Mouse (Mus musculus): ENCODE results near the gene Tcf7. TPM values are rescaled to one million over a fixed set of nuclear protein-coding genes. Genes with fewer than 3 reads are reported as not detected.

Tcf7 gene
- polyA plus RNA-seq, 1 experiment from 2014 or later: 12.6 TPM

- 90% methylated on average over 9 of the region's 9 CpGs for WGBS
- H3K9ac ChIP-seq (replicated peaks): 0 out of 2 replicates have a peak overlapping the region, but pooled peaks have one; percentile 18
Measured at GRCm38 (mm10) chr11:52275774-52276555, 6.8 kb downstream of the Tcf7 start.

DNA sequence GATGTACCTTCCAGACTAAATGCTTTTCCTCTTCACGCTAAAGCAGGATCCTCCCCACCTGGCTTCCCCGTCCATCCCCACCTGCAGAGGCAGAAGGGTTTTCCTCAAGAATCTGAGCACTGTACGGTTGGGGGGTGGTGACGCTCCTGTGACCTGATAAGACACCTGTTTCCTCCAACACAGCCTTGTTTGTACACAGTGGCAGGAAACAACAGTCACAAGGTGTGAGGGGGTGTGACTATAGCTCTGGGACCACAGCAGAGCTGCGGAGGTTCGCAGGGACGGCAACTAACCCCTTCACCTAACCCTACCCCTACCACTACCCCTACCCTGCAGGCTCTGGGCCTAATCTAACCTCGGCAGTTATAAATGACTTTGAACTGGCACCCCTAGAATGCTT lies 7.4 kb downstream of the Tcf7 start:
- ATAC-seq (ENCODE audit: insufficient number of reproducible peaks, insufficient read depth, low FRiP score, low TSS enrichment, low read depth): no peak
- Histone ChIP-seq H3K9me3 (no peaks in the 10 kb centered on the region), H3K36me3 (peaks cover 5% of the 10 kb centered on the region; the same call in 1 of the 2 replicates), H3K4me3 (replicated peaks) (no peak overlapping the region), H3K4me2 (no peak overlapping the region), H3K4me1 (replicated peaks) (peaks cover 18% of the 10 kb centered on the region), H3K9ac (replicated peaks) (no peak overlapping the region), H3K27ac (no peak overlapping the region), H3K27me3 (no peaks in the 10 kb centered on the region)
- 82% methylated on average over 8 of the region's 8 CpGs for WGBS

More at GRCm38 (mm10) chr11:52275774-52276555, 6.8 kb downstream of the Tcf7 start:
- Histone ChIP-seq H3K4me3 (replicated peaks) (no peak overlapping the region), H3K9me3 (no peaks in the 10 kb centered on the region), H3K36me3 (peaks cover 5% of the 10 kb centered on the region; the same call in 1 of the 2 replicates), H3K4me1 (replicated peaks) (peaks cover 18% of the 10 kb centered on the region), H3K27me3 (no peaks in the 10 kb centered on the region), H3K27ac (no peak overlapping the region), H3K4me2 (no peak overlapping the region)
- no peak for ATAC-seq (ENCODE audit: insufficient number of reproducible peaks, insufficient read depth, low FRiP score, low TSS enrichment, low read depth)

GRCm38 (mm10) chr11:52274456-52275112 lies 8.2 kb downstream of the Tcf7 start:
- Histone ChIP-seq H3K4me2 (no peak overlapping the region), H3K4me3 (replicated peaks) (no peak overlapping the region), H3K27me3 (no peaks in the 10 kb centered on the region), H3K9me3 (no peaks in the 10 kb centered on the region), H3K36me3 (peaks cover 5% of the 10 kb centered on the region; the same call in 1 of the 2 replicates), H3K4me1 (replicated peaks) (peaks cover 18% of the 10 kb centered on the region), H3K27ac (no peak overlapping the region), H3K9ac (replicated peaks) (no peak overlapping the region)
- ATAC-seq (ENCODE audit: insufficient number of reproducible peaks, insufficient read depth, low FRiP score, low TSS enrichment, low read depth): no peak
- WGBS: 88% methylated on average over 20 of the region's 20 CpGs

- WGBS: 73% methylated on average over 4 of the region's 4 CpGs
- Histone ChIP-seq H3K27ac (no peak overlapping the region), H3K27me3 (no peaks in the 10 kb centered on the region), H3K36me3 (peaks cover 5% of the 10 kb centered on the region; the same call in 1 of the 2 replicates), H3K9me3 (no peaks in the 10 kb centered on the region), H3K4me3 (replicated peaks) (no peak overlapping the region), H3K9ac (replicated peaks) (no peak overlapping the region), H3K4me1 (replicated peaks) (peaks cover 18% of the 10 kb centered on the region), H3K4me2 (no peak overlapping the region)
- ATAC-seq (ENCODE audit: insufficient number of reproducible peaks, insufficient read depth, low FRiP score, low TSS enrichment, low read depth): no peak
Measured at GRCm38 (mm10) chr11:52273942-52274330, 8.9 kb downstream of the Tcf7 start.

DNA sequence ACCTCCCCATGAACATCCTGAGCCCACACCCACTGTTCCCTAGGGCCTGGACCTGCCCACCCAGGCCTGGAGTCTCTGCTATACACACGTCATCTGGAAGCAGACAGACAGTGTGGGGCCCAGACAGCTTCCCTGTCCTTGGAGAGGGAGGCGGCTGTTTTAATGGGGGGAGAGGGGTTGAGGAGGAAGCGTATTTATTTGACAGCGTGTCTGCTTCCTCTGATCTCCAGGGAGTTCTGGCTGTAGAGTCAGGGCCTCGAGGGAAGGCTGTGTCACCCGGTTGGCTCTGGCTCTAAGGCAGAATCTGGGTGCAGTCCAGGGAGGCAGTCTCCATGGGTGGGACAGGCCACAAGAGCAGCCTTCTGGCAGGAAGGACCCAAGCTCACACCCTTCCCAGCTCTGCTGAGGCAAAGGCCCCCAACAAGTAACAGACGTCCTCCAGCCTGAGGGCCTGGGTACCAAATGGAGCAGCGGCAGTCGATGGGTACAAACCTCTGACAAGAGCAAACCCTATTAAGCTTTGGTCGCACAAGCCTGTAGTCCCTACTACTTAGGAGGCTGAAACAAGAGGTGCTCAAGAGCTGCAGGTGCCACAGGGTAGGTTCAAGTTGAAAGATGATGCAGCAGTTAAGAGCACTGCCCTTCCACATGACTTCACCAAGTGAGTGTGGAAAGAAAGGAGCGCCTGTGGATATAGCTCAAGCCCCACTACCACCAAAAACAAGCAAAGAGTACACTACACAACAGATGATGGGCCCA lies 9.5 kb downstream of the Tcf7 start:
- Histone ChIP-seq H3K9ac (replicated peaks) (no peak overlapping the region), H3K4me2 (no peak overlapping the region), H3K27ac (no peak overlapping the region), H3K4me1 (replicated peaks) (peaks cover 23% of the 10 kb centered on the region), H3K4me3 (replicated peaks) (no peak overlapping the region), H3K36me3 (peaks cover 5% of the 10 kb centered on the region; the same call in 1 of the 2 replicates), H3K27me3 (no peaks in the 10 kb centered on the region), H3K9me3 (no peaks in the 10 kb centered on the region)
- WGBS: 39% methylated on average over 11 of the region's 11 CpGs
- ATAC-seq (ENCODE audit: insufficient number of reproducible peaks, insufficient read depth, low FRiP score, low TSS enrichment, low read depth): no peak

DNA sequence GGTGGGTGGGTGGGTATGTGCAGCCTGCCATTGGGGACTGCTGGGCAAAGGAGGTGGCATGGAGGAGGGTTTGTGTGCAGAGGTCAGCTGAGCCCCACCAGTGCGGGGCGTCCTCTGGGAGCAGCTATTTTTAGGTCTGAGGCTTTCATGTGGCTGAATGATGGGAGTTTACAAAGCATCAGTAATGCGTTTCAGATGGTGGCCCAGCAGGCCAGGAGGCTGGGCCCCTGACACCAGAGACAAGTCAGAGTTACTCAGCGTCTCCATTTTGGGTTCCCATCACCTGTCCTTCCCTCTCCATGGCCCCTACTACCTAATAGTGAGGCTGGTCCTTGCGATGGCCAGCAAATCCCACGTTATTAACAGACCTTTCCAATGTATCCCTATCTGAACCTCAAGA lies 10.2 kb downstream of the Tcf7 start:
- ATAC-seq (ENCODE audit: insufficient number of reproducible peaks, insufficient read depth, low FRiP score, low TSS enrichment, low read depth): no peak
- peaks cover 23% of the 10 kb centered on the region for H3K4me1 ChIP-seq (replicated peaks)

GRCm38 (mm10) chr11:52271765-52272495 lies 10.9 kb downstream of the Tcf7 start:
- ATAC-seq (ENCODE audit: insufficient number of reproducible peaks, insufficient read depth, low FRiP score, low TSS enrichment, low read depth): 0 out of 2 replicates have a peak, but pooled peaks have one; percentile 28

More for the DNA sequence above, 10.2 kb downstream of the Tcf7 start:
- no peak overlapping the region for H3K27ac ChIP-seq
- H3K9ac ChIP-seq (replicated peaks): no peak overlapping the region
- H3K4me2 ChIP-seq: no peak overlapping the region
- no peak overlapping the region for H3K4me3 ChIP-seq (replicated peaks)
- no peaks in the 10 kb centered on the region for H3K27me3 ChIP-seq
- peaks cover 2% of the 10 kb centered on the region; the same call in 1 of the 2 replicates for H3K36me3 ChIP-seq
- H3K9me3 ChIP-seq: no peaks in the 10 kb centered on the region
- WGBS: 39% methylated on average over 6 of the region's 6 CpGs

DNA sequence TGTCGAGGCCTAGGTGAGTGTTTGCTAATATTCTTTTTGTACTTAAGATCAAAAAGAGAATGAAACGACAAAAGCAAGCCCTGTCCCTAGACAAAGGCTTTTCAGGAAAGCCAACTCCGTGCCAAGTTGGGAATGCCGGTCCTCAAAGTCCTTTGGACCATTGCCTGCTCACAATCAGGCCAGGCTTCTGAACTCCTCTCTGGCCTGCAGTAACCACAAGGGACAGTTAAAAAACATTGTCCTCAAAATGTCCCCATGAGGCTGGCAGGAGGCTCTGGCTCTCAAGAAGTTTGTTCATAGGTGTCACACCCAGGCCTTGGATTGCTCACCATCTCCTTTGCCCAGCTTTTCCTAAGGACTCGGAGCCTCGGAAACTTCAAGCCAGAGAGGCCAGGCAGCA lies 13.0 kb downstream of the Tcf7 start:
- Histone ChIP-seq H3K4me3 (replicated peaks) (no peak overlapping the region), H3K9me3 (no peaks in the 10 kb centered on the region), H3K36me3 (no peaks in the 10 kb centered on the region), H3K4me1 (replicated peaks) (peaks cover 42% of the 10 kb centered on the region), H3K27ac (no peak overlapping the region), H3K4me2 (no peak overlapping the region), H3K27me3 (no peaks in the 10 kb centered on the region), H3K9ac (replicated peaks) (no peak overlapping the region)
- no peak for ATAC-seq (ENCODE audit: insufficient number of reproducible peaks, insufficient read depth, low FRiP score, low TSS enrichment, low read depth)
- 98% methylated on average over 6 of the region's 6 CpGs for WGBS

More at GRCm38 (mm10) chr11:52271765-52272495, 10.9 kb downstream of the Tcf7 start:
- Histone ChIP-seq H3K9ac (replicated peaks) (no peak overlapping the region; the same call in 1 of the 2 replicates), H3K4me3 (replicated peaks) (no peak overlapping the region), H3K27ac (no peak overlapping the region), H3K36me3 (no peaks in the 10 kb centered on the region), H3K27me3 (no peaks in the 10 kb centered on the region), H3K4me1 (replicated peaks) (peaks cover 23% of the 10 kb centered on the region), H3K9me3 (no peaks in the 10 kb centered on the region), H3K4me2 (no peak overlapping the region)
- 58% methylated on average over 8 of the region's 8 CpGs for WGBS

GRCm38 (mm10) chr11:52268104-52268835 lies 14.5 kb downstream of the Tcf7 start:
- 75% methylated on average over 7 of the region's 7 CpGs for WGBS
- no peaks in the 10 kb centered on the region for H3K9me3 ChIP-seq
- no peak overlapping the region for H3K9ac ChIP-seq (replicated peaks)
- H3K4me1 ChIP-seq (replicated peaks): peaks cover 42% of the 10 kb centered on the region
- H3K36me3 ChIP-seq: no peaks in the 10 kb centered on the region
- H3K4me2 ChIP-seq: no peak overlapping the region
- 0 out of 2 replicates have a peak overlapping the region, but pooled peaks have one; percentile 1 for H3K27ac ChIP-seq
- H3K4me3 ChIP-seq (replicated peaks): no peak overlapping the region
- ATAC-seq (ENCODE audit: insufficient number of reproducible peaks, insufficient read depth, low FRiP score, low TSS enrichment, low read depth): no peak
- no peaks in the 10 kb centered on the region for H3K27me3 ChIP-seq

GRCm38 (mm10) chr11:52267271-52267670 lies 15.5 kb downstream of the Tcf7 start:
- H3K36me3 ChIP-seq: no peaks in the 10 kb centered on the region
- WGBS: 88% methylated on average over 5 of the region's 5 CpGs
- H3K9me3 ChIP-seq: no peaks in the 10 kb centered on the region
- no peak for ATAC-seq (ENCODE audit: insufficient number of reproducible peaks, insufficient read depth, low FRiP score, low TSS enrichment, low read depth)
- peaks cover 32% of the 10 kb centered on the region for H3K4me1 ChIP-seq (replicated peaks)
- no peak overlapping the region for H3K4me2 ChIP-seq
- no peak overlapping the region for H3K9ac ChIP-seq (replicated peaks)
- no peak overlapping the region for H3K27ac ChIP-seq
- no peaks in the 10 kb centered on the region for H3K27me3 ChIP-seq
- H3K4me3 ChIP-seq (replicated peaks): no peak overlapping the region

All from limb, embryonic 12.5 days (tissue).